Mouse (Mus musculus) c-Kit-negative CD71-positive TER-119-positive erythroid progenitor cells, embryonic 14.5 days (primary cell): ENCODE data around the gene Sema4a.
"Not testable (repeated sequence)": the region's sequence is repeated elsewhere in the genome, so short reads cannot be mapped to it uniquely, and the experiment has no call there.

Experiments used
- DNase-seq: peaks from one replicate; pipeline ENCODE4 v3.0.0-alpha.2; 2013; ENCODE audit warnings: low read depth, low spot score

Gene Sema4a

DNA sequence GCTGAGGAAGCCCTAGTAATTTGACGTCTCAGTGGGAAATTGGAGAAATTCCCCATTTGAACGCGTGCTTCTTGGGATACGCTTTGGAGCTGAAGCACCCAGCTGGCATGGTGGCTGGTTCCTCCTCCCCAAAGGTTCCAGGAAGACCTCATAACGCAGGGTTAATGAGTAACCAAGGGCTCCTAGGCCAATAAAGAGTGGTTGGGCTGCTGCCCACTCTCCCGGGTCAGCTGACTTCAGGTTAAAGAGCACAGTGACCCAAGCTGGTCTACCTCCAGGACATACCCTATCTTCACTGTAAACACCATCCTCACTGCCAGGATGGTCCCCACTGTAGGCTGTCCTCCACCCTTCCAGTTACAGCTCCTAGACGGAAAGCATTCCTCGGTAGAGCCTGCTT, 4.7 kb downstream of the Sema4a start:
- DNase-seq, result no peak

DNA sequence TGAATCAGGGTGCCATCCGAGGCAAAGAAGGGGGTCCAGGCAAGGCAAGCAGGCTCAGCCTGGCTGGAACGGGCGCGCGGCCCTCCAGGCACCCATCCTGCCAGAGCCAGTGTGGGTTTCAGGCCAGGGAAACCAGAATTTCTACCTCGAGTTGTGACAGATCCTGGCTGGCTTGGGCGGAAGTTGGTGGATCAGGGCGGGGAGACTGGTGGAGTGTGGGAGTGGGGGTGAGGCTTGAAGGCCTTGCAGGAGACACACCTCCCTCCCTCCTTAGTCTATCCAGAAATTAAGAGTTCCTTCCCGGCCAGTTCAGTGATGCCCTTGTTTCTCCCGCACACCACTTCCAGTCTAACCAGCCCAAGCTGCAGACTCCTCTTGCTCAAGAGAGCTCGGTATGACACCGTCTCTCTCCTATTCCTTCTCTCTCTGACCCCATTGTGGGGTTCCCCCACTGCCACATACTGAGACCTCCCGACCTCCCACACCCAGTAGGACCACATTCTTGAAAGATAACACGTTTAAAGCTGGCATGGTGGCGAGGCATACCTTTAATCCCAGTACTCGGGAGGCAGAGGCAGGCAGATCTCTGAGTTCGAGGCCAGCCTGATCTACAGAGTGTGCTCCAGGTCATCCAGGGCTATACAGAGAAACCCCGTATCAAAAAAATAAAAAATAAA, 5.3 kb downstream of the Sema4a start:
- no peak for DNase-seq

DNA sequence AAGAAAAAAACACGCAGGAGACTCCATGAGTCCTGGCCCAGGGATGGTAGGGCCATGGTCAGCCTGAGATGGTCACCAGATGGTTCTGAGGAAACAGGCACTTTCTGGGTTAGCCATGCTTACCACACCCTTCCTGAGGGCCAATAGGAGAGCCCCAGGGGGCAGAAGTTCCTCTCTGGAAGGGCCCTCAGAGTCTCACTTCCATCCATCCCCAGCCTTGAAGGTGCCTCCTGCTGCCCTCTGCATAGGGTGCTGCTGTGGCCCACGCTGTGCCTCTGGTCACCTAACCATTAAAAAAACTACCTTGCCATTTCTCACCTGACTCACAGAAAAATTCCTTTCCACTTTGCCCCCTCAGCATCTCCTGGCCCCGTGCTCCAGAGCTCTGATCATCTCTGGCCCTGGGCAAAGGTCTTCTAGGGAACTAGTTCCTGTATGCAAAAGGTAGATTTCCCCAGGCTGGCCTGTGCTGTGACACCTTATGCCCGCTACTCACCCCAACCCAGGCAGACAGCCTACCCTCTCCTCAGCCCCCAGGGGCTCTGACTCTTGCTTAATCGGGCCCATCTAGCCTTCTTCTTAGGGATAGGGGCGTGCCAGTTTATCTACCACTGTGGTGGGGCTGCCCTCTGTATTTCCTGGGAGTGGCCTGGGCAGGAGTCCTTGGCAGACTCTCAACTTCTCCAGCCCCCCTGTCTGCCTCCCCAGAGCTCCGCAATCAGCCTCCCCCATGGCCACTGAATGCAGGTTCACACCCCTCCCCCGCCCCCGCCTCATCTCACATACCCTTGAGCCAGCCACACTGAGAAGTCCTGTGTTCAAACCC, 6.0 kb downstream of the Sema4a start:
- DNase-seq, result no peak

DNA sequence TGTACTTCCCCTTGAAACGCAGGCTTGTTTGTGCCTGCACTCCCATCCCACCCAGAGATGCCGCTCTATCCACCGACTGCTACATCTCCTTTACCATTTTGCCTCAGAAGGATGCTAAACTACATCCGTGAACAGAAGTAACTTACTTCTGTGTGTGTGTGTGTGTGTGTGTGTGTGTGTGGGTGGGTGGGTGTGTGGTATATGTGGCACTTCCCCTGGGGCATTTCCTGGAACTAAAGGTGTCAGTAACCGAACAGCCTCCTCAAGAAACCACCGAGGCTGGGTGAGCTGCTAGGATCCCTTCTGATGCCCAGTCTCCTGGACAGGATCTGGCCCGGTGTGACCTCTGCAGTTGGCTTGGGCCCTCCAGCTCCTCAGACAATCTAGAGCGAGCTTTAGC, 7.0 kb downstream of the Sema4a start:
- DNase-seq, result no peak

DNA sequence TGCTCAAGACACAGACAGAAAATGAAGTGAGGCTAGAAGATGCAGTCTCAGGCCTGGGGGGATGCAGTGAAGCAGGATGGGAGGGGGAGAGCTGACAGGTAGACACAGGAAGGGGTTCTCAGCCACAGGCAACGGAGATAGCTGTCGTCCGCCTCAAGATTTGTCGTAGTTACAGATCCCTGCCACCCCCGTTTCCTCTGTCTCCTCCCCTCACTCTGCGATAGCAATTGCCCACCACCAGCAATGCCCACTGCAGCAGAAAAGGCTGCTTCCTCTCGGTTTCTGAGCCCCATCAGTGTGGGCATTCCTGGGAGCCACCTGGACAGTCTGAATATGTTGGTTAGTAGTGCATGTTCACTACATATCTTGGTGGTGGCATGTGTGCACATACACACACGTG, 7.6 kb downstream of the Sema4a start:
- no peak for DNase-seq

DNA sequence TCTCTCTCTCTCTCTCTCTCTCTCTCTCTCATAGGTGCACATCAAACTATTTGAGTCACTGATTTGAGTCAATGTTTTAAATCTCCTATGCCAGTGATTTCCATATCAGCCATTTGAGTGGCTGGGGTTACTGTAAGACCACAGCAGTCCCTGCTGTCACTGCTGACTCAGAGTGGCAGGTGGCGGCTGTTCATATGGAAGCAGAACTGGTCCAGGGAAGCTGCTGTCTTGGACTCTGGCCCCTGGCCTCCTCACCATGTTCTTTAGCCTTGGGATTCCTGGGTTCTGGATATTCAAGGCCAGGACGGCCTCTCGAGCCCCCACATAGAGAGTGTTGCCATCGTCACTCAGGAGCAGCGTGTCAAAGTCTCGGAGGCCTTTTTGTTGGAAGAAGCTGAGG, 8.3 kb downstream of the Sema4a start:
- DNase-seq, result no peak

DNA sequence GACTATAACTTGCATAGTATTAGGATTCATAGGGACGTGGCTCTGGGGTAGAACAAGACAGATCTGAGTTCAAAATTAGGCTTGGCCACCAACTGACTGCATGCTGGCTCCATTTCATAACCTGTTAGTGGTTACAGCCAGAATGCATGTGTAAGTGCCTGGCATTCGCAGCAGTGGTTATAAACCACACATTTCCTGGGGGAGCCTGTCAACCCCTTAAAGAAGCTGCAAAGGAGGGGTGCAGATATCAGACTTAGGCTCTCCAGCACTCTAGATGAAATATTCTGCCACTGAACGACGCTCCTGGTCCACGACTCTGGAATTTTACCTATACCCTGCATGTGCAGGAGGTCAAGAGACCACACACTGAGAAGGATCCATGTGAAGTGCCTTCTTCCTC, 8.7 kb downstream of the Sema4a start:
- no peak for DNase-seq

DNA sequence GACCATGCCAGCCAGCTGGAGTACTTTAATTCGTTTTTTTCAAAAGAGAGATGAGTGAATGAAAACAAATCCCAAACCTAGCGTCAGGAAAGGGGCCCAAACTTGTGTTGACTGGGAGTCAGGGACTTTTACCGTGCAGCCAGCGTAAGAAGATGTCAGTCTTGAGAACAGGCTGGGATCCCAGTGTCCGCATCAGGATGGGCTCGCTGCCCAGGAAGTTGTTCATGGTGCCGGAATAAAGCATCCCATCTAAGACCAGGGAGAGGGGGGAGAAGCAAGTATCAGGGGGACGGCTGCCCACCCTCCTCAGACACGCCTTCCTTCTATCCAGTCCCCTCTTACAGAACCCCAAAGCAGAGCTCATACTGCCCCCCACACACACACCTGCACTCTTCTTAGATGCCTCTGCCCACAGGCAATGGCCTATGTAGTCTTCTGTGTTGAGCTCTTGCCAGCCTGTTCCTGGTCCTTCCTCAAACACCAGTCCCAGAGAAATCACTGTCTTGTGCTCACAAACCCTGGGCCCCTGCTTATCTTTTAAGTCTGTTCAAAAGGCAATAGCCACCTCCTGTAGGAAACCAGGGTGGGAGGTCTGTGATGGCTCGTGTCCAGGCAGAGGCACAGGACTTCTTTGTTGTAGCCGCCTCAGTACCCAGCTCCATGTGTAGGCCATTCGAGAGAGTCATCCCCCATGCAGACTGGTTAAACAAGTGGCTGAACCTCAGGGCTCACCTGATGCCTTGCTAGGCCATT, 10.4 kb downstream of the Sema4a start:
- no peak for DNase-seq

DNA sequence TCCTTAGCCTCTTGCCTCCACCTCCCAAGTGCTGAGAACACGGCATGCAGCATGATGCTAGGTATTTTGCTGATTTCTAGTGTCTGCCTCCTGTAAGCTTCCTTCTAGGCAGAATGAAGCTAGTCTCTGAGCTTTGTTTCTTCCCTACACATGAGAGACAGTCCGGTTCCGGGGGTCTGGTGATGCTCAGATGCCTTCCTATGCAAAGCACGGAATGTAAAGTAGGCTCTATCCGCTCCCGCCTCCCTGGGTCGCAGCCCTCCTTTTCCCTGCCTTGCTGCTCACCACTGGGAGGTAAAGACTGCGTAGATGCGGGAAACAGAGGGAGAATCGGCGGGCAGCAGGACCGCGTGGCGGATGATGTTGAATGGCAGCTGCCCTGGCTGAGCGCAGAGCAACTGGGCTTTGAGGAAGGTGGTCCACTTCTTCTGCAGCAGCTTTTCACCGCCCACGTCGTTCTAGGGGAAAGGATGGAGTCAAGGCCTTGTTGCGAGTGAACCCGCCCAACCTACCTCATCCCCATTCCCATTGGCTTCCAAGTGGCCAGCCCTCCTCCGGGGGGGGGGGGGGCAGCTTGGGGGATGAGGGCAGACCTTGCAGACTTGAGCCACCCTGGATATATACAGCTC, 11.5 kb downstream of the Sema4a start:
- DNase-seq, result no peak

DNA sequence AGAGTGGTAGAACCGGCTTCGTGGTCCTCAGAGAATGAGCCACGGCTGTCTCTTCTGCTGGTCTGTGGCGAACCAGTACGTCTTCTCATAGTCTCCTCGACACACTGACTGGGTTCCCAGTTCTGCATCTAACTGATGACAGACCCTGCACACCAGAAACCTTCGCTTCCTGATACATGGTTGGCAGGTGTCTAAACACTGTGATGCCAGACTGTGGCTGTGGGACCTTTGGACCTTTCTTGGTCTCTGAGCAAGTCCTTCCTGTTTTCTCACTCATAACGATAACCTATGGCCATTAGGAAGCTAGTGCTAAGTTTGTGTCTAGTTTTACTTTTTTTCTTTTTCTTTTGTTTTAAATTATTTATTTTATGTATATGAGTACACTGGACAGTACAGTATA, 12.5 kb downstream of the Sema4a start:
- no peak for DNase-seq

DNA sequence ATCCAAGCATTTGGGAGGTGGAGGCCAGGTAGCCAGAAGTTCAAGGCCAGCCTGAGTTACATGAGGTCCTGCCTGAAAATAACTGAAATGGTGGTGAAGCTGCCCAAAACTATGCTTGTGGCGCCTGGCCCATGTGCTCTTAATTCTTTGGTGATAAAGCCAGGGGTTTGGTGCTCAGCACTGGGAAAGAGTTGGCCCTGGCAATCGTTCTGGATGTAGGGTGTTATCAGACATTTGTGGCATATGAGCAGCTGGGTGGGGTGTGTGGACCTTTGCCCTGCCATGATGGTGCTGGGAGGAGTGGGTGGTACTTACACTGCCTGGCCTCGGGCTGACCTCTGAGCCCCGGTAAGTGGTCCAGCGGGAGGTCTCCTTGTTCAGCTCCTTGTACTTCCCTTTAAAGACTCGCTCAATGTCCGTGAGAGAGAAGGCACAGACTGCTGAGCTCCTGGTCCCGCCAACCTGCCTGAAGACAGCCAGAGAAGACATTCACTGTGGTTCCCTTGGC, 13.3 kb downstream of the Sema4a start:
- no peak for DNase-seq

DNA sequence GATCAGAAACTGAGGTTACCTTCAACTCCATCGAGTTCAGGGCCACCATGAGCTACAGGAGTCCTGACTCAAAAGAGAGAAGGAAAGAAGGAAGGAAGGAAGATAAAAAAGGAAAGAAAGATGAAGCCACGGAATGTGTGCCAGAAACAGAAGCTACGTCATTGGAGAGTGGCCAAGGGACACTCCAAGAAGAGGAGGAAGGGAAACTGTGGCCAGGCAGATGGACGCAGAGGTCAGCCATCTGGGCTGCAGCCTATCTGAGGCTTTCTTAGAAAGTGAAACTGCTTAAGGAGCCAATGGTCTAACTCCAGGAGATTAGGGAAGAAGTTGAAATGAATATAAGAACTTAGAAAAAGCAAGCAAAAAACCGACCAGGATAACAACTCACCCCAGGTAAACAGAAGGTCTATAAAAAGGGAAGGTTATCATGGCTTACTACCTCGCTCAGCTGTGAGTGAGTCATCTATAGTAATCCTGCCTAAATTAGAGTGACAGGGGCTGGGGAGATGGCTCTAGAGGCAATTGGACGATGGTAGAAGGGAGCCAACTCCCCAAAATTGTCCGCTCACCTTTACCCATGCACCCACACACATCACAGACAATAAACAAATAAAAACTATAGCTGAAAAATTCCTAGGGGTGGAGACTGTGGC, 14.4 kb downstream of the Sema4a start:
- no peak for DNase-seq

DNA sequence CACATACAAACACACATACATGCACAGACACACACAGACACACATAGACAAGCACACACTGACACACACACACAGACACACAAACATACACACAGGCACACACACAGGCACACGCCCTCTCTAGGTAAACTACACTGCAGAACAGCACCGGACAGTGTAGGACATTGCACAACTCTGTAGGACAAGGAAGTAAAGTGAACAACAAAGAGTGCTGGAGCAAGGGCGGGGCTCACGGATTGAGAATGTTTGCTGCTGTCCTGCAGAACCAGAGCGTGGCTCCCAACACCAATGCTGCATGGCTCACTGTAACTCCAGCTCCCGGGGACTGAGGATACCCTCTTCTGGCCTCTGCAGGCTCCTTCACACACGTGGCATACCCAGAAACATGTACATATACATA, 18.1 kb downstream of the Sema4a start:
- DNase-seq, result no peak

DNA sequence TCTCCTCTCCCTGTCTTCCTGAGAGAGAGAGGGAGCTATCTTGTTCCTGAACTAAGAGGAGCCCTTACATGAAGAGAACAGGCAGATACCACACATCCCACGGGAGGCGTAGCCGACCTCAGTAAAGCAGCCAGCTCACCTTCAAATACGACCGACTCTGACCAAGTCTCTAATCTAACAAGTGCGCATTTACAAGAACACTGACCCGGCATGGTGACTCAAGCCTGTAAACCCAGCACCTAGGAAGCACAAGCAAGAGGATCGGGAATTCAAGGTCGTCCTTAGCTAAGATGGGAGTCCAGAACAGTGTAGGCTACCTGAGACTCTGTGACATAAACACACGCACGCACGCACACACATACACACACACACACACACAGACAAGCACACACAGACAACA, 18.5 kb downstream of the Sema4a start:
- DNase-seq, result no peak

DNA sequence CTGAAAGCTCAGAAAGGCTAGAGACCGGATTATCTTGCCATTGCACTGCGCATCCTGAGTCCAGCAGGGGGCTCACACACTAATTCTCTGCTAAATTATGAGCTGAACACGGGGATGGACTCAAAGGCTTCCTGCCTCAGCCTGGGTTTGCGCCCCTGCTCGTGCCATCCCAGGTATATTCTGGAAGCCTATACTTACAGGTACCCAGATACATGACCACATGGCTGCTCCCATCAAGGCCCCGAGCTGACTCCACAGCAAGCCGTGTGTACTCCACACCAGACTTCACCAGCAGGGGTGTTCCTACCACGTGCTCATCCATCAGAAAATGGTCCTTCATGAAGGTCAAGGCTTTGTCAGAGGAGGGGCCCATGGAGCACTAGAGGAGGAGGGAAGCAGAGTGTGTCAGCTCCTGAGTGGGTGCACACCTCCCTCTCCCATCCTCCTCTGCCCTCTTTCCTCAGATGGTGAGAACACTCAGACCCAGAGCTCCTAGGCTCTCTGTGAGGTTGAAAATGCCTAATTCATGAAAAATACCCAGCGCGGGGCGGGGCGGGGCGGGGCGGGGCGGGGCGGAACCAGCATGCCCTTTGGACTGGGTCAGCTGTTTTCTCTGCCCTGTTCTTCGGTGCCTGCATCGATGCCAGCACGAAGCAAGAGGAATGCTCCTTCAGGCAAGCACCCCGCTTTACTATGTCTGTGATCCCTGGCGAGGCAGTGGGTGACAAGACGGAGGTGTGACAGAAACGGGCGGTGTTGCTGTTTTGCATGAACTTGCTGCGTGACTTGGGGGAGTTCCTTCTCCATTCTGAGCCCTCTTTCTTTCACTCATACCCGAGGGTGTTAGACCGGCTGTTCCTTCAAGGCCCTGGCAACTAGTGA, 20.2 kb downstream of the Sema4a start:
- no peak for DNase-seq

DNA sequence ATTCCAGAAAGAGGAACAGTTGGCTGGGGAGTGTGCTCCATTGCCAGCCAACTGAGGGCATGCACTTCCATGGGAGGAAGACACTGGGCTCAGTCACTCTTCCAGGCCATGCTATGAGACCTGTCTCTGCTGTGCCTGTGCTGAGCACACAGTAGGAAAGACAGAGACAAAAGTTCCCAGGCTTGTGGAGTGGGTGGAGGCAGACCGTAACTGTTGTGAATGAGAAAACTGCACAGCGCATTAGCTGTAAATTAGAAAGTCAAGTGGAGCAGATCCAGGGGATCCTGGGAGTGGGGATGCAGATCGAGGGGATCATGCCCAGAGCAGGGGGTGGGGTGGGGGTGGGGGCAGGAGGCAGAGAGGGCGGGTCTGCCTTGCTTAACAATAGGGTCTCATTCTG, 21.4 kb downstream of the Sema4a start:
- DNase-seq, result no peak

DNA sequence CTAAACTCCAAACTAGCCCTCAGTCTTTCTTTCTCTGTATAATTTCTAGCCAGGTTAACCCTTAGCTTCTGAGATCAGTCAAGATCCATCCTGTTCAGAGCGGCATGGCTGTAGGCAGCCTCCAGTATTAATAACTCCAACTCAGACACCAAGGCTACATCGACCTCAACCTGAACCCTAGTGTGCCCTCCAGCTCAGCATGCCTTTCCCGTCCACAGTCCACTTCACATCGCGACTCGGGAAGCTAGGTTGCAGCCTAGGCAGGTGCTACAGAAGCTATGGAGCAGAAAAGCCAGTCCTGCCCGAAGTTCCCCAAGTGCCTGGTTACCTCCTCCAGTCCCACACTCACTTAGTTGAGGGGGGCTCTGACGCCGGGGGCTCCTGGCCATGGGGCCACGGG, 23.5 kb downstream of the Sema4a start:
- no peak for DNase-seq

DNA sequence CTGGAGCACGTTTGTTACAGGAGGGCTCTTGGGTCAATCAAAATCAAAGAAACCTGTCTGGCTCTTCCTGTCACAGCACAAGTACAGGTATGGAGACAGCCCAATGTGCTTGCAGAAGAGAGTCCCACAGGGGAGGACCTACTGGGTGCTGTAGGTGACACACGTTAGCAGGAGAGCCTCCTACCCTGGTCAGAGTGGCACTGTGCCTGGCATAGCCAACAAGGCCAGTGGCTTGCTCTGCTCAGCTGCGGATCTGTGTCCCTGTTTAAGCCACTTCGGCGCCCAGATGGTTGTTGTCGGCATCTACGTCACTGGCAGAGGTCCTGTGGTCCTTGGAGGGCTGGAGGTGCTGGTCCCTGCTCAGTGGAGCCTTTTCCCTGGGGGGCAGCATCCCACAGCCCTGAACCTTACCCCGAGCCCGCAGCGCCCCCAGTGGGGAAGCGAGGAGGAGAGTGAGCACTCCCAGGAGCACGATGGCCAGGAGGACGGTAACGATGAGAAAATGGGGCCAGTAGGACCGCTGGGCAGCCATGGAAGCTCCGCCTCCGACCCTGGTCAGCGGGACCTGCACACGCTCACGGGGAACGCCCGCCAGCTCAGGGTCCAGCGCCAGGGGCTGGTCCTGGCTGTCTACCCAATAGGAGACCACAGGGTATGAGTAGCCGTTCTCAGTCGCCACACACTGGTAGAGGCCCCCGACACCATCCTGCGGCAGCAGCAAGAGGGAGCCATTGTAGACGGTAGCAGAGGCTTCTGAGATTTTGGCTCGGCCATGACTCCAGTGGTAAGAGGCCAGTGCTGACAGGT, 24.4 kb downstream of the Sema4a start:
- DNase-seq, result no peak

DNA sequence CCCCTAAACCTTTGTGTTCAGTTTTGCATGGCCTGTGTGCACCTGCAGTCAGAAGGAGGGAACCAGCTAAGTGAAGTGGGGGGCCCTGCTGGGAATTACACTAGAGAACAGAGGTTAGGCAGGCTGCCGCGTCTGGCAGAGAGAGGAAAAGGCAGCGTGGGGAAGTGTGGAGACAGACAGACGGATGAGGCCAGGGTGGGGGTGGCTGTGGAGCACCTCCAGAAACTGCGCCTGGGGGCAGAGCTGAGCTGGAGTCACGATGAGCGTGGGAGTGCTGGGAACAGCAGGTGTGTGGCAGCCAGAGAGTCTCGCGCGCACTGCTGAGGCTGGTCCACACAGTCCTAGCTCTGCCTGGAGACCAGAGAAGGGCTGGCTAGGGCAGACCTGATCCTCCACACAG, 25.5 kb downstream of the Sema4a start:
- no peak for DNase-seq

DNA sequence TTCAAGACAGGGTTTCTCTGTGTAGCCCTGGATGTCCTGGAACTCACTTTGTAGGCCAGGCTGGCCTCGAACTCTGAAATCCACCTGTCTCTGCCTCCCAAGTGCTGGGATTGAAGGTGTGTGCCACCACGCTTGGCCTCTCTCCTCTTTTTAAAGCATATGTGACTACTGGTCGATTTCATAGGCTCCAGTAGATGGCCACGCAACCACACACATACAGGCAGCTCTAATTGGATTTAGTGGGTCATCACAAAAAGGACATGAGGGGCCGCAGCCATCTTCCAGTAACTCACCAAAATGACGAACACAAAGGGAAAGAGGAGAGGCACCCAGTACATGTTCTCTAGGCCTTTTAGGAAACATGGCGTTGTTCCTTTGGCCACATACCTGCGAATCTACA, 32.3 kb downstream of the Sema4a start:
- not testable (repeated sequence) for DNase-seq
